Mouse (Mus musculus): Measurements from ENCODE around the gene Otud7b.
"Not testable (repeated sequence)": the region's sequence is repeated elsewhere in the genome, so short reads cannot be mapped to it uniquely, and the experiment has no call there.

Gene Otud7b

DNA sequence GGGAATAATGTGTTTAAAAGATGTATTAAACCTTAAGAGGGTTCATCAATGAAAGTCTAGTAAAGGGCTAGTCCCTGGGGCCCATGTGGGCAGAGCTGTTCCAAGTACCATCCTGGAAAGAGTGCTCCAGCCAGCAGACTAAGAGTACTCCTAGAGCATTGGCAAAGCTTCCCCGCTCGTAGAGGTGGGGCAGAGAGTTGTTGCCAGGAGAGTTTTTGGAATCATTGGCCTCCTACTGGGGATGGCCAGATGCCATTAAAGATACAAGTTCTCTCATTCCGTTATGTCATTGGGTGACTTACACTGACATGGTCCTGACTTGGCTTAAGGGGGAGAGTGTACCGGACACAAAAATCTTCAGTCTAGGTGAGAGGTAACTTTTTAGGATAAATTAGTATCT is 75.2 kb downstream of the Otud7b start:
- DNase-seq (ENCODE audit: low read depth): no peak

DNA sequence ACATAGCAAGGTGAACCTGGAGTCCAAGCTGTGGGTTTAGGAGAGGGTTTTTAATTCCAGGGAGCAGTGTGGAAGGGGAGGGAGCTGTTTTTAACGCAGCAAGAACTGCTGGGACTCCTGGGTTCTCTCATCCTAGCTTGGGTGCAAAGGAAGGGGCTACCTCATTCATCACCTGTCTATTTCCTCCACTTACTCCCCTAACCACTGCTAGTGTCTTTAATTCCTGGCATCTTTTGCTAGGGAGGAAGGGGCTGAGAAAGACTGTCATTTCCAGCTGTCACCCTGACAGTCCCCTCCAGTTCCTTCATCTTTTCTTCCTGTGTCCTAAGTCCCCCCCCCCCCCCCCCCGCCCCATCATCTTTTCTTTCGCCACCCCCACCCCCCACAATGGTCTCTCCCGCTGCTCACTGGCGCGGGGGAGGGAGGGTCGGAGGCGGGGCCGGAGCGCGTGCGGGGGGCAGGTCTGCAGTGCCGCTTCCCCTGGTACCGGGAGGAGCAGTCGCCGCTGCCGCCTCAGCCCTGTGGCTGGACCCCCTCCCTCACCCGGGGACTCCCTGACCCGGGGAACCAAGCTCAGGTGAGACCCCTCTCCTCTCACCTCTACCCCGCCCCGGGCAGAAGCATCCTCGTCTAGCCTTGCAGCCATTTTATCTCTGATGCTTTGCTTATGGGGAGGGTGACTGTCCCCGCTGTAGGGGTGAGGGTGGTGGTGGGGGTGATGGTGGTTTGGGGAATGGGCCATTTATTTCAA is 76.6 kb downstream of the Otud7b start, which contains the start of gene Sv2a:
Gene Sv2a, plus strand, starts transcription at position 425 of the 751 bp plus-strand sequence.
- DNase-seq (ENCODE audit: low read depth): no peak

DNA sequence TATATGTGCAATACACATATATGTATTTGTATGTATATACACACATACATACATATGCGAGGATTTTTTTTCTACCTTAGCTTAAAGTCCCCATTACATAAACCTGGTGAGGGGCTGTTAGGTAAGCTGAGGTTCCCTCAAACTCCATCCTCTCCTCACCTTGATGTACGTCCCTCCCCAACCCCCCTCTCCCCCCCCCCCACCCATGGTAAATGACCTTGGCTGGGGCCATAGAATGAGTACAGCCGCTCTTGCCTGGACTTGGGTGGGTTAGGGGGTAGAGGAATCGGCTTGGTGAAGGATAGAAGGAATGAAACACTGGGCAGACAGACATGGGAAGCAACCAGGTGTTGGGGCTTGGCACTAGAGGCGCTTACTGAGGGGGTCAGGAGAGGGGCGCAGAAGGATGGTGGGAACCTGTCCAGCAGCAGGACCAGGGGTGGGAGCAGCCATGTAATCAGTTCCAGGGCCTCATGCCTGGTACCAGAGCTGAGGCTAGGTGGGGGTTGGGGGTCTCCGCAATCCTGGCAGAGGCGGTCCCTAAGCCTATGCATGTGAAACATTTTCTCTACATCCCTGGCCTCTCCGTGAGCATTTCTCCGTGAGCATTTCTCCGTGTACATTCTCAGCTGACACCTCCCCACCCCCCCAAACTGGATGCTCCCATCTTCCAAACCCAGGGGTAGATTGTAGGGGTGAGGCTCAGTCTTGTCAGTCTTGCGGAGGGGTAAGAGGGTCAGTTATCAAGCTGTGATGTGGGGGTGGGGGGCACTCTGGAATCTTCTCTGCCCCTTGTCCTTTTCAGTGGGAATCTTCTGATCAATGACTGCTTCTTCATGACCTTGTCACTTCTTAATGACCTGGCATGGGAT is 77.4 kb downstream of the Otud7b start:
- no peak for DNase-seq (ENCODE audit: low read depth)

DNA sequence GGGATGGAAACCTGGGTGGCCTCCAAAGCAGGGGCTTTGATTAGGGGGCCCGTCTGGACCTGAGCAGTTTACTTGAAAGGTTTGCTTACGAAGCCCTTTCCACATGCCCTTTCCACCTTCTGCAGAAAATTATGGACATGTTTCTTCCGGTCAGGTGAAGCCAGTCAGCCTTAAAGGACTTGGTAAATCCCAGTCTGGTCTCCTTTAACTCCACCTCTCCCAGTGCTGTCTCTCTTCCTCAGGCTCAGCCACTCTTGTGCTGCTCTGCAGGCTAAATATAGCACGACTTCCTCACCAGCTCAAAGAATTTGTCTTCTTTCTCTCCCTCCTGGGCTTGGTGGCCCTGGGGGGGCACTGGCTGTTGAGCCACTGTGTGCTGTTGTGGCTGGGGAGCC is 78.1 kb downstream of the Otud7b start:
- no peak for DNase-seq (ENCODE audit: low read depth)

DNA sequence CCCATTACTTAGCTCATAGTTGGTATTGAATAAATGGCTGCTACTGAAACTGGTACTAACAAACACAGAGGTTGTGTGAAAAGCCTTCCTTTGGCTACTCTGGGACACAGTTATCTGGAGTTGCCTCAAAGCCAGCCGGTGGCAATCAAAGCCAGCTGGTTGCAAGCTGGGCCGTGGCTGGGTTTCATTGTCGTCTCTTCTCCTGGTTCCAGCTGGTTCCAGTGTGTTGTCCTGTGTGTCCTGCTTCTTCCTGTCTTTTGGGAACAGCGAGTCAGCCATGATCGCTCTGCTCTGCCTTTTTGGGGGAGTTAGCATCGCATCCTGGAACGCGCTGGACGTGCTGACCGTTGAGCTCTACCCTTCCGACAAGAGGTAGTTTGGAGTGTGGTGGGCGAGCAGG is 88.7 kb downstream of the Otud7b start:
- DNase-seq (ENCODE audit: low read depth): no peak

DNA sequence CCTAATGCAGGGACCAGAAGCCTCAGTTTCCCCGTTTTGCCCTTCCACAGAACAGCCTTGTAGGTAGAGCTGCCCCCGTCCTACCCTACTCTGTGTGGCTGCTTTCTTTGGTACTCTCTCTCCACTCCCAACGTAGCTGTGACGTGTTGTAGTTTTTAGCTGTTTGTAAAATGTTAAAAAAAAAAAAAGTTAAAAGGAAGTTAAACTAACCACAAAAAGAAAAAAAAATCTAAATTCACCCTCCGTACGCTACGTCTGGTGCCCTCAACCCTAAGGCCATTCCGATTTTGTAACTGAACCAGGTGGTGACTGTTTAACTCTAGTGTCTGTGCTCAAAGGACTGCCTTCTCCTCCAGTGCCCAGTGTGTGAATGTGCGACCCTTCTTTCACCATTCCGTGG is 90.6 kb downstream of the Otud7b start:
- no peak for DNase-seq (ENCODE audit: low read depth)

DNA sequence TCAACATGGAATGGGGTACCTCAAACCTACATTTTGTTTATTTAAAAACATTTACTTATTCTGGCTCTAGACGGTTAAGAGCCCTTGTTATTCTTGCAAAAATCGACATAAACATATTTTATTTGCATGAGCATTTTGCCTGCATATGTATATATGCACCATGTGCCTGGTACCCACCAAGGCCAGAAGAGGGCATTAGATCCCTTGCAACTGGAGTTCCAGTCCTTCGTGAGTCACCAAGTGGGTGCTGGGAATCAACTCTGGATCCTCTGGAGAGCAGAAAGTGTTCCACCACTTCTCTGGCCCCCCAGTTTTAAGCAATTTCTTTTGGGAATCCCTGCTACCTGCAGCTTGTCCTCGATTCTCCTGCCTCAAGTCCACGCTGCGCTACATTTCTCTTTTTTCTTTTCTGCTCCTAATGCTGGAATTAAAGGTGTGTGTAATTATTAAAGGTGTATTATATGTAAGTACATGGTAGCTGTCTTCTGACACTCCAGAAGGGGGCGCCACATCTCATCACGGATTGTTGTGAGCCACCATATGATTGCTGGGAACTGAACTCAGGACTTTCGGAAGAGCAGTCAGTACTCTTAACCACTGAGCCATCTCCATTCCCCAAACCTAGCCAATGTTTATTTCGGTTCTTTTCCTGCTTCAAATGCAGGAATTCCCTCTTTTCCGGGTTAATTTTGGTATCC is 91.4 kb downstream of the Otud7b start:
- no peak for DNase-seq (ENCODE audit: low read depth)

DNA sequence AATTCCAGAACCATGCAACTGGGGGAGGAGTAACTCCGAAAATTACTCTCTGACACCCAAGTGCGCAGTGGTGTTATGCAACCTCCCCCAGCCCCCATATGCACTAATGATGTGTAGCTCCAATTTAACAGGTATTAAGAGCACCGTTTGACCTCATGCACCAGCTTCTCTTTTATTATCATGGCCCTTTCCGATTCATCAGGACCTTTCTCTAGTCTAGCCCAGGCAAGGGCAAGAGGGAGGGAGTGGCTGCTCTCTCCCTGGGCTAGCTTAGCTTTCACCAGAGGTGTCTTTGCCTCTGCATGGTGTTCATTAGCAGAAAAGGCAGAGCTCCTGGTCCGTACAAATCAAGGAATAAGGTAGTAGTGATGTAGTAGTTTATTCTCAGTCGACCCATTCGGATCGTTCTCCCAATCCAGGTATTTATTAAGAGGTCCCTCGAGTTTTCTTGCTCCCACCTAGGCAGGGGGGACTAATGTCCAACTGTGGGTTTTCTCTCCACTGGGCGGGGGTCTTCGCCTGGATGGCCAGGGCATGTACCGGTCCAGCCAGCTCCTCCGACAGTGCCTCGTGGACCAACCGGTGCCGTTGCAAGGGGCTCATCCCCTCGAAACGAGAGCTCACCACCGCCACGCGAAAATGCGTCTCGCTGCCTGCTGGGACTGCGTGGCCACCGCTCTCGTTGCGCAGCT is 92.3 kb downstream of the Otud7b start:
- no peak for DNase-seq (ENCODE audit: low read depth)

DNA sequence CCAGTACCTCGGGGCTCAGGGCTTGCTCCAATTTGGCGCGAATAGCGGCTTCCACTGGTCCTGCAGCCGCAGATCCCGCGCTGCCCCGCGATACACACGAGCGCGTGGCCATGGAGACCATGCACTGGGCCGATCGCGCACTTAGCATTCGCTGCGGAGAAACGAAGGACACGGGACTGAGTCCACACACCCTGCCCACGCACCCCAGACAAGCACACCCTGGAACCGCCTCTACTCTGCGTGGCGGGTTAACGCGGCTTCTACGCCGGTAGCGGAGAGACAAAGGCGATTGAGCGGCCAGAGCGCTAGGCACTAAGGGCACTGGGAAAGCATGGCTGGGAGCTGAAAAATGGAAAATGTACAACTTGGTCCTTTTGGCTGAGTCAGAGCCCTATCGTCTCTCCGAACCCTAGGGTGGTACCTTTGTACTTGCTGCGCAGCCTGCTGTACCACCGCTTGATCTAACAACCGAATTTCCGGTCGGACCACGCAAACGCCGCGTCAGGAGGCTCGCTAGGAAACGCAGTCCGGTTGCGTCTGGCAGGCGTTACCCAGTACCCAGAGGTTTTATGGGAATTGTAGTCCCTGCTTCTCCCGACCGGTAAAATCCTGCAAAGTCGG is 92.9 kb downstream of the Otud7b start:
- DNase-seq (ENCODE audit: low read depth): peak; percentile 75

DNA sequence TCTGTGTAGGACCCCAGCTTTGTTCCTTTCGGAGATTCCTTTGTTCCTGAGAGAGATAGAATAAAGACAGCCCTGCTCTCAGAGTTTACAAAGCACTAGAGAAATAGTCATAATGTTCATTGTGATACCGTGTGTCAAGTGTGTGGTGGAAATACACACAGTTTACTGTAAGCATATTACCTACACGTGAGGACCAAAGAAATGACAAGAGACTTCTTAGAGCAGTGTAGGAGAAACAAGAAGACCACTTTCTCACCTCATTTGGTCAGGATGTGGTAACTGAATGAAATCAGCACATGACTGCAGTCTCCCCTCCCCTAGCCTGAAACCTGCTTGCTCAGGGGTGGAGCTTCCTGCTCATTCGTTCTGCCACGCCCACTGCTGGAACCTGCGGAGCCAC is 93.9 kb downstream of the Otud7b start:
- DNase-seq (ENCODE audit: low read depth): no peak

DNA sequence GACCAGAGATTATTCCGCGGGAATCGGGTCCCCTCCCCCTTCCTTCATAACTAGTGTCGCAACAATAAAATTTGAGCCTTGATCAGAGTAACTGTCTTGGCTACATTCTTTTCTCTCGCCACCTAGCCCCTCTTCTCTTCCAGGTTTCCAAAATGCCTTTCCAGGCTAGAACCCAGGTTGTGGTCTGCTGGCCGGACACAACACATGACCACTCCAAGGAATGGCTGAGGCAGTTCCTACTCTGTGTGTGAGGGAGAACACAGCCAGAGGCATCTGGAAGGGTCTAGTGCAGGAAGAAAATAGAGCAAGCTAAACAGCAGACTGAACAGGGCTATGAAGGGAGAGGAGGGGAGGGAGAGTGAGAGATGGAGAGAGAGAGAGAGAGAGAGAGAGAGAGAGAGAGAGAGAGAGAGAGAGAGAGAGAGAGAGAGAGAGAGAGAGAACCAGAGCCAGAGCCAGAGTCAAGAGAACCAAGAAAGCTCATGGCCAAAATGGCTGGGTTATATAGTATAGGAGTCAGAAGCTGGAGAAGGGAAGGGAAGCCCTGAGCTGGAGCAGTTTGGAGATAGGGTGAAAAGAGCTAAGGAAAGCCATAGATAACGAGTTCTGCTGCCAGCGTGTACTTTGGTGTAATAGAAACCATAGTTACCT is 94.4 kb downstream of the Otud7b start:
- DNase-seq (ENCODE audit: low read depth): not testable (repeated sequence)

DNA sequence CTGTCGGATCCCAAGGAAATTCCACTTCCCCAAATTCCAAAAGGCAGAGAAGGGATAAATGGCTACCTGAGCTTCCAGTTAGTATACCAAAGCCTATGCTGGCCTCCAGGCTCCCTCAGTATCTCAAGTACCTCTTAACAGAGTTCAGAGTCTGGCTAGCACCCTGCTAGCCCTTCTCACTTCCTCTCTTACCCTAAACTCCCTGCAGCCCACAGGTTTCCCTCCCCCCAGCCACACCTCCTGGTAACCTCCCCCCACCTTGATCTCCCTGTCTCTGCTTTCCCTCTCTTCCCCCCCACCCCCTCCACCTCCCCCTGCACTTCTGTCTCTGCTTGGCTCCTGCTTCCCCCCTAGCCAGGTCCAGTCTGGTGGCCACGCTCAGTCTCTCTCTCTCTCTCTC is 95.4 kb downstream of the Otud7b start:
- no peak for DNase-seq (ENCODE audit: low read depth)

DNA sequence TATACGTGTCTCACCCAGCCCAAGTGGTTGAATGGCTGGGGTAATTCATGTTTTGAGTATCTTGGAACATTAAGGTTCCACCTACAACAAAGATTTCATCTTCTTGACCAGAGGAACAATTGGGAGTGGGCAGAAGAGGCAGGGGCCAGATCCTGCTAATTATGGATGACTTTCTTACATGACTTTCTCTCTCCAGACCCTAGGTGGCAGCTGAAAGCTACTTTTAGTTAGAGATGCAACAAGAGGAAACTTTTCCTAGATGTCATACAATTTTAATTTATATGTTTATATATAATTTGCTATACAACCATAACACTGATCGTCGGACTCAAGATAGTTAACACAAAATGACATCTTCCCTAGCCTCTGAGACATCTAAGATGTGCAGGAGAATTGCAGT is 103.5 kb downstream of the Otud7b start:
- no peak for DNase-seq (ENCODE audit: low read depth)

DNA sequence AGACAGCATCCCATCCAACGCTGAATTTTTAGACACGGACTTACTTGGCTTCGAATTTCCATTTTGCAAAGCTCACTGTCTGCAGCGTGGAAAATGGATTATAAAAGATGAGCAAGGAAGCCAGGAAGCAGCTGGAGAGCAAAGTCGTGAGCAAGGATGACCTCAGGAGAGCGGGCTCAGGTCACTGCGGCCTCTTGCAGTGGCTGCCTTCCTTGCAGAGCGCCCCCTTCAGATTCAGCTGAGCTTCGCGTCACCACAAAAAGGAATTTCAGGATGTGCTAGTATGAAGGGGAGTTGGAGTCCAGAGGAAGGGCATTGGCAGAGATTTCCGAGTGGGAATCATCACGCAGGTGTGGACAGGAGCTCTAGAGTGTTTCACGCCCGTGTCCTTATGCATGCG is 104.9 kb downstream of the Otud7b start:
- DNase-seq (ENCODE audit: low read depth): no peak

Data from fibroblast of lung, adult 2 months (primary cell).